Mouse (Mus musculus) cerebellum, adult 2 months (tissue): Measurements from ENCODE around the gene Krt73. TPM values are rescaled to one million over a fixed set of nuclear protein-coding genes. Genes with fewer than 3 reads are reported as not detected.

Source experiments
- DNase-seq, 2 experiments: peaks; one replicate each; pipeline ENCODE4 v3.0.0; 2021
- H3K27ac ChIP-seq: fragments of 200-500 bp; 2 replicates; pipeline ENCODE4 v1.5.1; 2012; ENCODE audit warnings: low read length, control low read depth, inconsistent platforms; ENCODE audit not compliant: insufficient read depth
- H3K27me3 ChIP-seq: fragments of 200-500 bp; 2 replicates; pipeline ENCODE4 v1.6.1; 2012; ENCODE audit warnings: inconsistent platforms, mild to moderate bottlenecking, low read length, moderate library complexity; ENCODE audit not compliant: control insufficient read depth, insufficient read depth
- H3K4me1 ChIP-seq: fragments of 200-500 bp; 2 replicates; pipeline ENCODE4 v1.6.1; 2011; ENCODE audit warnings: low read length; ENCODE audit not compliant: control insufficient read depth, insufficient read depth
- H3K4me3 ChIP-seq: fragments of 200-500 bp; replicated peaks from 2 replicates; pipeline ENCODE3; 2011; ENCODE audit warnings: mild to moderate bottlenecking, low read depth, low read length, control low read depth; ENCODE audit not compliant: insufficient read depth
- CTCF ChIP-seq: fragments of 200-500 bp; IDR thresholded peaks from 2 replicates; pipeline ENCODE4 v1.5.1; 2011; ENCODE audit warnings: low read depth, mild to moderate bottlenecking, control low read depth, low read length, moderate library complexity, borderline replicate concordance; ENCODE audit not compliant: insufficient read depth
- POLR2A ChIP-seq: fragments of 200-500 bp; IDR thresholded peaks from 2 replicates; pipeline ENCODE4 v1.6.1; 2011; ENCODE audit warnings: low read length, control low read depth, borderline replicate concordance; ENCODE audit not compliant: insufficient read depth
- WGBS: fragments of 180-500 bp; shearing (Covaris S2); methylation state at CpG from one replicate; pipeline ENCODE4 v1.1.7; 2018; 5-methylcytosine and 5-hydroxymethylcytosine counted together
- polyA plus RNA-seq: library from polyadenylated mRNA; depleted of rRNA; stranded (reverse); fragments of >200 nt; gene quantifications from 2 replicates; pipeline ENCODE4 v1.2.3, GENCODE M21; 2012; rRNA removed

The Krt73 gene
- polyA plus RNA-seq: 0.05 TPM in 1 of 2 replicates, not detected in the other

GRCm38 (mm10) chr15:101802296-101802835, at the start of gene Krt73:
TSS of gene Krt73 (minus strand) at chr15:101802346.
- DNase-seq: no peak
- no peaks in the 10 kb centered on the region for H3K27me3 ChIP-seq
- H3K4me3 ChIP-seq: no peak within 1 kb of the TSS
- 45% methylated on average over 6 of the region's 6 CpGs for WGBS
- H3K4me1 ChIP-seq: no peaks in the 10 kb centered on the region
- TF ChIP-seq POLR2A (no peak), CTCF (no peak)
- no peak within 1 kb of the TSS for H3K27ac ChIP-seq

GRCm38 (mm10) chr15:101850694-101851093, 48.5 kb upstream of the Krt73 start, which contains the start of gene Krt1:
TSS of gene Krt1 (minus strand) at chr15:101850794.
- H3K27me3 ChIP-seq: no peaks in the 10 kb centered on the region
- DNase-seq: no peak
- WGBS: 87% methylated on average over 6 of the region's 6 CpGs
- TF ChIP-seq CTCF: no peak
- no peaks in the 10 kb centered on the region; the same call in 1 of the 2 replicates for H3K4me1 ChIP-seq
- no peak within 1 kb of the TSS for H3K27ac ChIP-seq
- H3K4me3 ChIP-seq: no peak within 1 kb of the TSS

DNA sequence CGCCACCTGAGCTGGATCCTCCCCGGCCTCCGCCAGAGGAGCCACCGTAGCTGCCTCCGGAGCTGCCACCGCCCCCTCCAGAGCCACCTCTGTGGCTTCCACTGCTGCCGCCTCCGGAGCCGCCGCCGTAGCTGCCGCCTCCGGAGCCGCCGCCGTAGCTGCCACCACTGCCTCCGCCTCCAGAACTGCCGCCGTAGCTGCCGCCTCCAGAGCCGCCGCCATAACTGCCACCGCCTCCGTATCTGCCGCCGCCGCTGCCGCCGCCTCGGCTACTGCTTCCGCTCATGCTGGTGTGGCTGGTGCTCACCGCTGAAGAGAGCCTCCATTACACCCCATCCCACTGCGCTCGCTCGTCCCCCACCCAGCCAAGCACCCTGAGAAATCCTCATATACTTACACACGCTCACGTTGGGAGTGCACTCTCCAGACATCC, 43.8 kb upstream of the Krt73 start:
- under 1% methylated on average over 32 of the region's 37 CpGs for whole genome bisulfite sequencing
- peak; percentile 29 to 46 for DNase-seq
- TF ChIP-seq POLR2A (no peak), CTCF (no peak)
- H3K4me1 ChIP-seq: no peaks in the 10 kb centered on the region
- no peaks in the 10 kb centered on the region for H3K27me3 ChIP-seq
- H3K27ac ChIP-seq: no peak overlapping the region
- peak overlapping the region; percentile 44 for H3K4me3 ChIP-seq

DNA sequence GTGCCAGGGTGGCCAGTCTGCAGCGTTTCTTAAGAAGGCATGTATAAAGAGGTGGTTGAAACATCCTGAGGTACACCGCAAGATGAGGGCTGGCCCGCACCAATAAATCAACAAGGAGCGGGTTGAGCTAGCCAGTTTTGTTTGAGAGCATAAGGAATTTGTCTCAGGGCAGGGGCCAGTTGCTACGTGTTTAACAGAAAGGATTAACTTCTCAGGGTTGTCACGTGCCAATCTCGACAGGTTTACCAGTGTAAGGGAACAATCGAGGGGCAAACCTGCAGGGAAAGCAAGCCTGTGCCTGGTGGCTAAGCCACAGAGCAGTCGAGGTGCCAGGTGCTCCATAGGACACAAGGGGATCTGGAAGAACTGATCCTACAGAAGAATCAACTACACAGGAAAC, 41.0 kb upstream of the Krt73 start:
- TF ChIP-seq POLR2A (no peak), CTCF (no peak)
- H3K4me3 ChIP-seq: no peak overlapping the region
- H3K27ac ChIP-seq: no peak overlapping the region
- no peaks in the 10 kb centered on the region for H3K27me3 ChIP-seq
- WGBS: 70% methylated on average over 9 of the region's 9 CpGs
- DNase-seq: no peak
- H3K4me1 ChIP-seq: no peaks in the 10 kb centered on the region

- 68% methylated on average over 5 of the region's 5 CpGs for WGBS
- no peak for DNase-seq
Measured at GRCm38 (mm10) chr15:101834784-101835328, 32.7 kb upstream of the Krt73 start.

GRCm38 (mm10) chr15:101833131-101833530, 31.0 kb upstream of the Krt73 start:
- whole genome bisulfite sequencing: 61% methylated on average over 6 of the region's 6 CpGs
- Histone ChIP-seq H3K27ac (no peak overlapping the region), H3K4me1 (no peaks in the 10 kb centered on the region), H3K4me3 (no peak overlapping the region), H3K27me3 (no peaks in the 10 kb centered on the region)
- DNase-seq: no peak
- TF ChIP-seq CTCF (no peak), POLR2A (no peak)

More at GRCm38 (mm10) chr15:101834784-101835328, 32.7 kb upstream of the Krt73 start:
- no peaks in the 10 kb centered on the region for H3K27me3 ChIP-seq
- no peak for TF ChIP-seq POLR2A
- no peak for TF ChIP-seq CTCF
- H3K4me1 ChIP-seq: no peaks in the 10 kb centered on the region
- no peak overlapping the region for H3K27ac ChIP-seq
- H3K4me3 ChIP-seq: no peak overlapping the region

- 76% methylated on average over 5 of the region's 5 CpGs for WGBS
- Histone ChIP-seq H3K27ac (no peak overlapping the region), H3K4me1 (no peaks in the 10 kb centered on the region), H3K27me3 (no peaks in the 10 kb centered on the region; the same call in 1 of the 2 replicates), H3K4me3 (no peak overlapping the region)
- TF ChIP-seq CTCF: no peak
- no peak for TF ChIP-seq POLR2A
- DNase-seq: no peak
Measured at GRCm38 (mm10) chr15:101829441-101829840, 27.3 kb upstream of the Krt73 start.

- no peaks in the 10 kb centered on the region for H3K4me1 ChIP-seq
- H3K27me3 ChIP-seq: no peaks in the 10 kb centered on the region
- TF ChIP-seq CTCF: no peak
- no peak for TF ChIP-seq POLR2A
- no peak overlapping the region for H3K27ac ChIP-seq
- H3K4me3 ChIP-seq: no peak overlapping the region
- 25% methylated on average over 3 of the region's 3 CpGs for WGBS
- no peak for DNase-seq
Measured at GRCm38 (mm10) chr15:101821786-101822185, 19.6 kb upstream of the Krt73 start.
